Mouse (Mus musculus): Measurements from ENCODE around the gene Gm5114.
"Not testable (repeated sequence)": the region's sequence is repeated elsewhere in the genome, so short reads cannot be mapped to it uniquely, and the experiment has no call there.

Gm5114 gene

DNA sequence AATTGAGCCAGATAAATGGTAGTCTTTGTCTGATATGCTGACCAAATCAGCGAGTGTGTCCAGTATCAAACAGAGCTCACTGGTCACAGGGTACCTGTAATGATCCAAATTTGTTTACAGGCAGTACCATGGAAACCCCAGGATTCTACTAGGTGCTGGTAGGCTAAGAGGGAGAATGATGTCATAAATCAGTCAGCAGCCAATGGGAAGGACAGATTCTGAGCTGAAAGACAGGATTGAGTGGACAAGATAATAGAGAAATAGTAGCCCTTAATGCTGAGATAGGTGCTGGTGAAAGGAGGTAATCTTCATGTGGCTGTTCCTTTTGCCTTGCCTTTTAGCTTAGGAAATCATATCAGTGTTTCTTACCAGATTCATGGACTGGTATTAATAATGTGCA, at the start of gene Gm5114:
Gene Gm5114 (minus strand): TSS at position 101 of the 400 bp plus-strand sequence.
- DNase-seq (ENCODE audit: low read depth, low spot score): not testable (repeated sequence)

DNA sequence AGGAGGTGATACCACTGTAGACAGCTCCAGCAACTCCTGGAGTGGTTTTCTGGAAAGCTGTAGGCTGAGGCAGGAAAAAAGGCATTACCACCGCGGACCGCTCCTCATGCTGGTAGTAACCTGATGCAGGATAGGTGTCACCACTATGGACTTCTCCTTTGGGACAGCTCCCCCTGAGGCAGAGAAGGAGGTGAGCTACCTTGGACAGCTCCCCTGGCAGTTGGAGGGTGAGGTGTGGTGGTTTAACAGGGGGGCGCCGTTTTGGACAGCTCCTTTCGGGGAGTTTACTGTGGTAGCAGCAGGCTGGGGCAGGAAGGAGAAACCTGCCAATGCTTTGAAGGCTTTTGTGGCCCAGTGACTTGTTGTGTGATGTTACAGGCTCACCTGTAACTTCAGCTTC, 42.8 kb upstream of the Gm5114 start:
- no peak for DNase-seq (ENCODE audit: low read depth, low spot score)

DNA sequence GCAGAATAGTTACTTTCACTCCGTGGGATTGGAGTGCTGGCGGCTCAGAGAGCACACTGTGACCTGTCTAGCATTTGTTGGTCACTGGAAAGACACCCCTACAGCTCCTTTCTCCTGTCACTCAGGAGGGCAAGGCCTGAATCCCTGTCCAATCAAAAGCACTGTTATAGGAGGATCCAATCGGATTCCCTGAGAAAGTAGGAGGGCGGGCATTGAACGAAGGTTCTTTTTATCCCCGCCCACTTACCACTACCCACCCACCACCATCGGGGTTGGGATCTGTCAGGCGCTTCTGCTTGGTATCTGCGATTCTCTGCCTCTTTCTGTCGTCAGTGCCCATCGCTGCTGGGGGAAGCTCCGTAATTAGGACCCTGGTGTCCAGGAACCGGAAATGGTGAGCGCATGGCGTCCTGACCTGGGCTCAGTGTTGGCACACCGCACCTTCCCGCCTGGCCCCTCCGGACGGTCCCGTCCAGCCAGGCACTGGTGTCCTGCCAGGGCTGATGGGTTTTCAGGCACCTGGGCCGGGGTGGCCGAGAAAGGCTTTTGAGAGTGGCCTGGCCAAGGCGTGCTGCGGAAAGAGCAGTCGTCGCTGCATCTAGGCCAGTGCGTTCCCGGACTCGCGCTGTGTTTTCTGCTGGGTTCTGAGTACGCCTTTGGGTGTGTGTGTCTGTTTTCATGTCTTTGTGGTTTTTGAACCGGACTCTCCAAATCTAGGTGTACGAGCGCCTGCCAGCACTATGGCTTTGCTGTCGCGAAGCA, 36.5 kb upstream of the Gm5114 start:
- peak; percentile 67 for DNase-seq (ENCODE audit: low read depth, low spot score)

DNA sequence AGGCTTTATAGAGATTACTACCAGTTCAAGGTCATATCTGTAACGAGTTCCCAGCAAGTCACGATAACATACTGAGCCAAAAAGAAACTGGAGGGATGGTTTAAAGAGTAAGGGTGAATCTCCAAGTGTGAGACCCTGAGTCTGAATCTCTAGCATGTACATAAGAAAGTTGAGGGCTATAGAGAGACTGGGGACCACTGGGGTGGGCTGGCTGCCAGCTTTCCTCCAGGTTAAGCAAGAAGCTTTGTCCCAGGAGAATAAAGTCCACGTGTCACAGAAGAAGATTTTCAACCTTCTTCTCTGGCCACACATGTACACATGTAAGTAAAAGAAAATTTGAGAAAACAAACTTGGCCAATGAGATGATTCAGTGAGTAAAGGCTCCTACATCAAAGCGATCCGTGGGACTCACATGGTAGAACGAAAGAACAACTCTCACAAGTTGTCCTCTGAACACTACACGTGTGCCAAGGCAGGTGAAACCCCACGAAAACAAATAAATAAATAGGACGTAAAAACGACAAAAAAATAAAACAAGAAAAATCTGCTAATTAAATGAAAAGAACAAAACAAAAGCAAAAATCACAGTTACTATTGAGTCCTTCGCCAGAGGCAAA, 35.8 kb upstream of the Gm5114 start:
- DNase-seq (ENCODE audit: low read depth, low spot score): no peak

DNA sequence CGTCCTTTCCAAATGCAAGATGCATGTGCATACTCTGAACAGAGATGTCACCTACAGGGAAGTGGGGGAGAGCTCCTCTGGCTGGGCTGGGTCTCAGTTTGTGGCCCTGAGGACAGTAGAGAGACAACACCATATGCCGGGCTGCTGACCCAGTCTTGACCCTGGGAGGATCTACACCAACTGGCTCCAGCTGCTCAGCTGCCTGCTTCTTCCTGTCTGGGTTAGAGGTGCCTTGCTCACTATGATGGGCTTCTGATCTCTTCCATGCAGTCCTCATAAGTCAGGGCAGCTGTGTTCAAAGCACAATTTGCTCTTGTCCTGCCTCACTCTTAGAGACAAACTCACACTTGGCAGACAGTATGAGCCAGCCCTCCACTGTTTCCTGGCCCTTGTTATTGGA, 28.3 kb upstream of the Gm5114 start:
- DNase-seq (ENCODE audit: low read depth, low spot score): no peak

DNA sequence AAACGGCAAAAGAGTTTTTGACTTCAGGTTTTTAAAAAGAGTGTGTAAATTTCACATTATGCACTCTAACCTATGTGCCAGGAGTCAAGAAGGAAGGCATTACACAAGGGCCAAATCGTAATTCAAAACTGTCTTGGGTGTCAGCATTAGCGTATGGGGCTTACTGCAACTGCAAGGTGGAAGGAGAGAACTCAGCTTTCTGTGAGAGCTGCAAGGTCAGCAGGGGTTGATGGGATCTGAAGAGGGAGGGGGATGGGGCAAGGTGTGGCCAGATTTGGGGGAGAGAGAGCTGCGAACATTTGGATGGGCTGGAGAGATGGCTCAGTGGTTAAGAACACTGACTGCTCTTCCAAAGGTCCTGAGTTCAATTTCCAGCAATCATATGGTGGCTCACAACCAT, 27.4 kb upstream of the Gm5114 start:
- no peak for DNase-seq (ENCODE audit: low read depth, low spot score)

Measured in CD4-positive, CD25-positive, alpha-beta regulatory T cell, adult 2 months (primary cell).